Mouse (Mus musculus) mouse embryonic stem cell (cell line): ENCODE data around the gene Rdh9.

Experiments used
- in situ Hi-C, 2 experiments: fragments of 300-500 bp; cut with MboI; formaldehyde crosslinking; loops; 1 replicate in 1 of 2; 3 replicates in 1 of 2; pipeline ENCODE4 v1.14.3; 2019 to 2020; ENCODE audit warnings: low sequenced_read_pairs in 2 of 2, low pct_unique_long_range_greater_than_20kb in 1 of 2, mixed read lengths in 1 of 2; ENCODE audit not compliant: unreplicated experiment in 1 of 2

The Rdh9 gene

DNA sequence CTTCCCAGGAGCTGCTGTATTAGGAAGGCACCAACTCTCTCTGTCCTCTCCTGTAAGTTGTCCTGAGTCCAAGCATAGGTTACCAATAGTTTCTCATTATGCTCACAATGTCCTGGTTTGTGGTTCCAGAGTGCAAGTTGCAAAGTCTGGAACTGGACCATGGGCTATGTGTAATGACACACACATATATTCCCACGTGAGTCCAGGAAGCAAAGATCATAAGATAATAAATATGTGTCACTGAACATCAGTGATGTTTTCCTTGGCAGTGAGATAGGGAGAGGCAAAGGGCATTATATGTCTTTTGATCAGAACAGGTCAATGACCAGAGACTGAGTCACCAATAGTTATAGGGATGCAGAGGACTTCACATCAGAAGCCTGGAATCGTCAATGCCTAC, at the start of gene Rdh9:
Gene Rdh9, plus strand, starts transcription at position 376 of the 400 bp plus-strand sequence.
- in situ Hi-C loops, result no loop called here

GRCm38 (mm10) chr10:127728437-127728836, 47.7 kb upstream of the Rdh9 start:
- in situ Hi-C loops, result loop anchor here in 1 of 2 experiments (25.0 kb wide), 1 partner anchor 459 kb away; the partner anchor contains the start of genes Gls2 and Rbms2

GRCm38 (mm10) chr10:127730285-127730932, 45.8 kb upstream of the Rdh9 start:
- in situ Hi-C loops, result loop anchor here in 1 of 2 experiments (25.0 kb wide), 1 partner anchor 457 kb away; the partner anchor contains the start of genes Gls2 and Rbms2

- in situ Hi-C loops, result loop anchor here in 1 of 2 experiments (25.0 kb wide), 1 partner anchor 456 kb away; the partner anchor contains the start of genes Gls2 and Rbms2
Observed at GRCm38 (mm10) chr10:127730933-127731310, 45.3 kb upstream of the Rdh9 start.

DNA sequence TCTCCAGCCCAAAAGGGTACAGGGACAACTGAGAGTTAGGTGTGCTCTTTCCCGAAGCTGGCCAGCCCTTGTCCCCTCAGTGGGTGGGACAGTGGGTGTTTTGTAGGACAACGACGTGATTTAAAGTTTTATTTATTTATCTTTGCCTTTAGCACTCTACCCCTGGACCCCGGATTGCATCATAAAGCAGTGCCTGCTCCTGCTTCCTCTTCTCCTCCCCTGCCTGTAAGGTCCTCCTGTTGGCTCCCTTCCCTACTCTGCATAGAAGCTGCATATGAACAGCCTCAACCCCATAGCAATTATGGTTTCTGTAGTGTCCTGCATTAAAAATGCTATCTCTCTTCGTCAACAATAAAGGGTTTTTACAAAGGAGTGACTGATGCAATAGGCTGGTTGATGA, 44.8 kb upstream of the Rdh9 start:
- in situ Hi-C loops, result loop anchor here in 1 of 2 experiments (25.0 kb wide), 1 partner anchor 456 kb away; the partner anchor contains the start of genes Gls2 and Rbms2

DNA sequence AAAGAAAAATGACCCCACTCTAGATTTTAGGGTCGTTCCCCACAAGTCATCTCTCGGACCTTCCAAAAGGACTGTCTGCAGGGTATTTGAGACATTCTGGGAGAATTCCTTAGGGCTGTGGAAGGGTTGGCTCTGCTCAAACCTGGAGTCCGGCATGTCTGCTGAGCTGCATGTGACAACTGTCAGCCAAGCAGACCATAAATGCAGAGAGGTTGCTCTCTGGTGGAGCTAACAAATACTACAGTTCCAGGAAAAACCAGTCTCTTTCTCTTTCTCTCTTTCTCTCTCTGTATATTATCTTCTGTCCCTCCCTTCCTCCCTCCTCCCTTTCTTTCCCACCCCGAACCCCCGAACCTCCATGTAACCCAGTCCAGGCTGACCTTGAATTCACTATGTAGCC, 41.8 kb upstream of the Rdh9 start:
- in situ Hi-C loops, result loop anchor here in 1 of 2 experiments (25.0 kb wide), 1 partner anchor 453 kb away; the partner anchor contains the start of genes Gls2 and Rbms2

DNA sequence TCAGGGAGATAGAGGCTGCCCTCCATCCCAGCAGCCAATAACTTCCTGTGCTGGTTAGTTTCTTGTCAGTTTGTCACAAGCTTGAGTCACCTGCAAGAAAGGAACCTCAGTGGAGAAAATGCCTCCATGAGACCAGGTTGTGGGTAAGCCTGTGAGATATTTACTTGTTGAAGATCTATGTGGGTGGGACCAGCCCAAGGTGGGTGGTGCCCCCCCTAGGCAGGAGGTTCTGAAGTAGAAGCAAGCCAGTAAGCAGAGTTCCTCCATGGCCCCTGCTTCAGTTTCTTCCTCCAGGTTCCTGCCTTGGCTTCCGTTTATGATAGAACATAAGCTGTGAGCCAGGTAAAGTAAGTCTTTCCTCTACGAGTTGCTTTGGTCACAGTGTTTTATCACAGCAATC, 39.9 kb upstream of the Rdh9 start:
- in situ Hi-C loops, result loop anchor here (5.0 to 25.0 kb wide), 2 partner anchors 206 to 451 kb away; partner anchors contain the start of genes Gls2 (in 1 of the 2) and Rbms2 (in 1 of the 2)

GRCm38 (mm10) chr10:127736916-127737315, 39.3 kb upstream of the Rdh9 start:
- in situ Hi-C loops, result loop anchor here (5.0 to 25.0 kb wide), 2 partner anchors 205 to 450 kb away; partner anchors contain the start of genes Gls2 (in 1 of the 2) and Rbms2 (in 1 of the 2)

DNA sequence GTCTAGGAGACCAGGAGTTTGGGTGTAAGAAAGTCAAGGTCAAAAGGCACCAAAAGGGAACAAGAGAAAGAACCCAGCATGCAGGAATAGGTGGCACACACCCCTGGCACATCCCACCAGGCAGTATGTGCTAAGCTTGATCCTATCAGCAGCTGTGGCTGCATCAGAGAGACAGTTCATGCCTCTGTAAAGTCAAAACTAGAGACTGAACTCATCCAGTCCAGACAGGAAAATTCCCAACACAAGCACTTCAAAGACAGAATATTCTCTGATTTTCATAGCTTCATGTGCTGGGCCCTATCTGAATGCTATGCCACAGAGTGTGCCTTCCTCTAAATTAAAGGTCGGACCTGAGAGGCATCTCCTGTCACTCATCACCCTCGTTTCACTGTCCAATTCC, 38.6 kb upstream of the Rdh9 start:
- in situ Hi-C loops, result loop anchor here (5.0 to 25.0 kb wide), 2 partner anchors 205 to 450 kb away; partner anchors contain the start of genes Gls2 (in 1 of the 2) and Rbms2 (in 1 of the 2)

DNA sequence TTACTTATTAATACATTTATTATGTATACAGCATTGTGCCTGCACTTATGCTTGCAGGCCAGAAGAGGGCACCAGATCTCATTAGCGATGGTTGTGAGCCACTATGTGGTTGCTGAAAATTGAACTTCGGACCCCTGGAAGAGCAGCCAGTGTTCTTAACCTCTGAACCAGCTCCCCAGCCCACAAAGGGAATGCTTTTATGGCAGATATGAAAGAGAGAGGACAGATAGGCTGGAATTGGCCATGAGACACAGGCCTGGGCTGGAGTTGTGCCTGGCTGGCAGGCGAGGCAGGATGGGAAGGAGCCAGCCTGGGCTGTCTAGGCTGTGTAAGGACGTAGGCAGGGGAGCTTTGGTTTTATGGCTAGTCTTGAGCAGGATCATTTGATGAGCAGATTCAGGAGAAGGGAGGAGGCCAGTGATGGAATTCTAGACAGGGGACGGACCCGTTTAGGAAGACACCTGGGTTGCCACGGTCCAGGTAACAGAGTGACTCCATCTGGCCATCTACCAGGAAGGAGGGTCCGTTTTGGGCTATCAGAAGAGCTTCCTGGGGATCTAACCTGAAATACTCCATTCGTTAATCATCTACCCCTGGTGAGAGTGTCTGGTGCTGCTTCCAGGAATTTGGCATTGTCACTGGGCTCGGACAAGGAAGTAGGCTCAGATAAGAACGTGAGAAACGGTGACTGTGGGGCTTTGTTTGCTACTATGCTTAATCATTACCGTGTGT, 37.9 kb upstream of the Rdh9 start:
- in situ Hi-C loops, result loop anchor here (5.0 to 25.0 kb wide), 2 partner anchors 204 to 449 kb away; partner anchors contain the start of genes Gls2 (in 1 of the 2) and Rbms2 (in 1 of the 2)

- in situ Hi-C loops, result loop anchor here (5.0 to 25.0 kb wide), 2 partner anchors 203 to 448 kb away; partner anchors contain the start of genes Gls2 (in 1 of the 2) and Rbms2 (in 1 of the 2)
Observed at GRCm38 (mm10) chr10:127739083-127739660, 37.0 kb upstream of the Rdh9 start, which contains the start of gene Zbtb39. Gene Zbtb39 (plus strand): TSS chr10:127739538.

DNA sequence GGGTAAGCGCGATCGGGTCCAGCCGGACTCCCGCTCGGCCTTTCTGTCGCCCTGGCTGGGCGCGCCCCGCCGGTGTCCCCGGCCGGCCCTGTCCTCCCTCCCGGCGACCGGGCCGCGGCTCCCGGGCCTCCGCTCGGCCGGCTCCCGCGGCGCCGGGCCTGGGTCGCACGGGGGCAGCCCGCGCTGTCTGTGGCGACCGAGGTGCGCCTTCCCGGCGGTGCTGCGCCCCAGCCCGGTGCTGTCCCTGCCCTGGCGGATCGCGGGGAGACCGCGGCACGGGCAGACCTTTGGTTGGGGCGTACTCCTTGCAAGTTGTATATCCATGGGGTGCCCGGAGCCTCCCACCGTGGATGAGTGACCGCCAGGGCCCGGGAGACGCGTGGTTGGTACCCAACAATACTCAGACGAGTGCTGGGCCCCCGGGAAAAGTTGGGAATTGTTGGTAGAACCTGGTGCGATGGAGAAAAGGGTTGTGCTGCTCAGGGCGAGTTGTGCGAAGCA, 36.5 kb upstream of the Rdh9 start:
- in situ Hi-C loops, result loop anchor here (5.0 to 25.0 kb wide), 4 partner anchors 198 to 448 kb away; partner anchors contain the start of genes Hsd17b6 (in 2 of the 2), Gls2 (in 1 of the 2) and Rbms2 (in 1 of the 2)

GRCm38 (mm10) chr10:127744661-127745060, 31.5 kb upstream of the Rdh9 start:
- in situ Hi-C loops, result loop anchor here (5.0 to 25.0 kb wide), 3 partner anchors 193 to 443 kb away; partner anchors contain the start of genes Hsd17b6 (in 2 of the 2), Gls2 (in 1 of the 2) and Rbms2 (in 1 of the 2)

DNA sequence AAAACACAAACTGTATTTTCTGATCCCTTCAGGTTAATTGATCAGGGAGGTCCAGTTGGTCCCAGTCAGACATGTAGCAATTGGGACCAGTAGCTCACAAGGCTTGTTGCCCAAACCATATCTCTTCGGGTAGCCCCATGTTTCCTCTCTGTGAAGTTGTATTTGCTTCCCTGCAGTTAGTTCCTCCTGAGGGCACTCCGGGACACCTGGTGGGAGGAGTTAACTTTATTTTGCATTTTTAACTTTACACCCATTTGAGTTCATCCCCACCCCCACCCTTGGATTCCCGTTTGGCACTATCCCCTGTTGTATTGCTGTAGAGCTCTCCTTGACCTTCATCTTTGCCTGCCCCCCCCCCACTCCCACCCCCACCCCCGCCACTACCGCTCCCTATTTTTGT, 30.3 kb upstream of the Rdh9 start:
- in situ Hi-C loops, result loop anchor here (10.0 to 25.0 kb wide), 2 partner anchors 259 to 441 kb away; partner anchors contain the start of genes Hsd17b6 (in 2 of the 2), Gls2 (in 1 of the 2) and Rbms2 (in 1 of the 2)

- in situ Hi-C loops, result loop anchor here (10.0 to 25.0 kb wide), 2 partner anchors 258 to 440 kb away; partner anchors contain the start of genes Hsd17b6 (in 2 of the 2), Gls2 (in 1 of the 2) and Rbms2 (in 1 of the 2)
Observed at GRCm38 (mm10) chr10:127747254-127747653, 28.9 kb upstream of the Rdh9 start.

DNA sequence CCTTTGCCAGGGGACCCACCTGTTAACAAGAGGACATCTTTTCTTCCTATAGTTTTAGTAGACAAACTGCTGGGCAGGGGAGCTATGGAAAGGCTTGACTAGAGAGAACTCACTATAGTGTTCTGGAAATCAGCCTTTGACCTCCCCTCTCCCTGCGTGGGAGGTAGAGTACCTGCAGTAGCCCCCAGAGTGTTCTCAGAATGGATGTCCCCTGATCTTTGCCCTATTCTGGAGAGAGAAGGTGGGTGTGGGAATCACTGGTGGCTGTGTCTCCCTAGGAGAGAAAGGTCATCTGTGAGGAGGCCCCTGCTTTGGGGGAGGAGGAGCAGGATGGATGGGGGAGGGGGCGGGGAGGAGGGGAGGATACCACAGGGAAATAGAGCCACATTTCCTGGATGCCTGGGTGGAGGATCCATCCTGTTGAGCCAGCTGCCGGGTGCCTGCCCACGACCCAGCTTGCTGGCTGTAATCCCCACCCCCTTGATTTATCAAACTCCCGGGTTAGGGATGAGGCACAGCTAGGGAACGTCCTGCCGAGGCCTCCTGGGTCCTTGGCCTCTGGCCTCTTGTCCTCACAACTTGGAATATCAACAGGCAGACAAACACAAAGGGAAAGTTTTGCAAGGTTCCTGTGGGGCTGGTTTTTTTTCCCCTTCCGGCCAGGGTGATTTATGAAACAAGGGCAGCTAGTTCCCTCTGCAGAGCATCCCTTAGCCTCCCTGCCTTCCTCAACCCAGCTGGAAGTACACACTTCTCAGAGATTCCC, 27.2 kb upstream of the Rdh9 start:
- in situ Hi-C loops, result loop anchor here (10.0 to 25.0 kb wide), 2 partner anchors 256 to 438 kb away; partner anchors contain the start of genes Hsd17b6 (in 2 of the 2), Gls2 (in 1 of the 2) and Rbms2 (in 1 of the 2)
